Mouse (Mus musculus) adrenal gland, postnatal 14 days (tissue): ENCODE data around the gene Slc25a40. TPM values are rescaled to one million over a fixed set of nuclear protein-coding genes. Genes with fewer than 3 reads are reported as not detected.

Experiments
- DNase-seq: peaks from one replicate; pipeline ENCODE4 v3.0.0; 2021; ENCODE audit warnings: mixed read lengths
- total RNA-seq: library from RNA; stranded (reverse); gene quantifications from 2 replicates; pipeline ENCODE4 v1.2.3, GENCODE M21; 2021

Slc25a40 gene
- total RNA-seq, 1 experiment from 2014 or later: 10.6 TPM

DNA sequence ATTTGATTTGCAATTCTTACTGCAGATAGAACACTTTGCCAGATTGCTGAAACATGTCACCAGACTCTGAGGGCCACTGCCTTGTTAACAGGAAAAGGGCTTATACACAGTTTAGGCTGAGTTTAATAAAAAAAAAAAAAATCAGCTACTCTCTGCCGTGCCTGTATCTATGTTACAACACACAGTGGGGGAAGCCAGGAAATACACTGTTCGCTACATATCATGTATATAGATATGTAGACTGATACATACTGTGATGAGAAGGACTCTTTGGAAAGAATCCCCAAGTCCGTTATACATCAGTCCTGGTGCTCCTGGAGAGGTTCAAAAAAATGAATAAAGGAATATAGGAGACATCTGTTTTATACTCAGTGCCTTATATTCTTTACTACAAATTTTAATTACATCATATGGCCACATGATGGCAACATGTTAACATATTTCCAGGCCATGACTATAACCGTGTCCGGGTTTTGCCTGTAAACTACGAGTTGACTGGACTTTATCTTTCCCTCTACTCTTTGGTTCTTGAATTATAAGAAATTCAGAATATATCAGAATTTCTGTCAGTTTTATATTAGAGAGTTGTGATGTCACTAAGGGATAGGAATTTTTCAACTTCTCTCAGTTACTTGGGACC lies 66.9 kb downstream of the Slc25a40 start:
- peak; percentile 18 for DNase-seq

GRCm38 (mm10) chr5:8491778-8492177 lies 69.1 kb downstream of the Slc25a40 start:
- no peak for DNase-seq

Other genes starting within 250 kb of the Slc25a40 start
- 4.1 and 5.7 TPM in 2 replicates for gene Adam22, start 54.7 kb upstream of the Slc25a40 start, total RNA-seq
- 11.8 and 12.9 TPM in 2 replicates for gene Dbf4, start 134 bp upstream of the Slc25a40 start, total RNA-seq
- gene Rundc3b, start 200.1 kb downstream of the Slc25a40 start, total RNA-seq: 4.6 and 6.0 TPM in 2 replicates
- gene Abcb1a, start 237.2 kb downstream of the Slc25a40 start, total RNA-seq: 24.8 and 26.2 TPM in 2 replicates